Mouse (Mus musculus) stomach, embryonic 15.5 days (tissue): ENCODE data around the gene Smbd1. TPM values are rescaled to one million over a fixed set of nuclear protein-coding genes. Genes with fewer than 3 reads are reported as not detected.

Experiments
- ATAC-seq: fragments of 200-750 bp; cut with Nextera tagmentation; 2 replicates; pipeline ENCODE4 v1.8.0; 2017; ENCODE audit warnings: low read depth, moderate number of reproducible peaks, moderate TSS enrichment; ENCODE audit not compliant: insufficient read depth, low FRiP score
- H3K27ac ChIP-seq: fragments of 300-500 bp; sonication (generic); 2 replicates; pipeline ENCODE4 v1.5.1; 2015; ENCODE audit warnings: mild to moderate bottlenecking, inconsistent platforms
- H3K27me3 ChIP-seq: fragments of 300-500 bp; sonication (generic); replicated peaks from 2 replicates; pipeline ENCODE4 v1.6.1; 2015; ENCODE audit warnings: inconsistent platforms
- H3K36me3 ChIP-seq: fragments of 300-500 bp; sonication (generic); 2 replicates; pipeline ENCODE4 v1.6.1; 2015; ENCODE audit warnings: inconsistent platforms
- H3K4me1 ChIP-seq: fragments of 300-500 bp; sonication (generic); 2 replicates; pipeline ENCODE4 v1.6.1; 2015; ENCODE audit warnings: inconsistent platforms
- H3K4me2 ChIP-seq: fragments of 300-500 bp; sonication (generic); 2 replicates; pipeline ENCODE4 v1.6.1; 2015; ENCODE audit warnings: mild to moderate bottlenecking, inconsistent platforms
- H3K4me3 ChIP-seq: fragments of 300-500 bp; sonication (generic); replicated peaks from 2 replicates; pipeline ENCODE4 v1.5.1; 2015; ENCODE audit warnings: inconsistent platforms
- H3K9ac ChIP-seq: fragments of 300-500 bp; sonication (generic); 2 replicates; pipeline ENCODE4 v1.6.1; 2015; ENCODE audit warnings: inconsistent platforms
- H3K9me3 ChIP-seq: fragments of 300-500 bp; sonication (generic); 2 replicates; pipeline ENCODE4 v1.6.1; 2016; ENCODE audit warnings: inconsistent platforms
- WGBS: fragments of 180-500 bp; shearing (Covaris S2); methylation state at CpG from one replicate; pipeline ENCODE4 v1.1.7; 2015; 5-methylcytosine and 5-hydroxymethylcytosine counted together
- polyA plus RNA-seq: library from polyadenylated mRNA; unstranded; fragments of >200 nt; fragmentation: Nextera tagmentation; extraction: Ambion mirVana; gene quantifications from 2 replicates; pipeline ENCODE4 v1.2.1, GENCODE M21; 2015

Smbd1 gene
- polyA plus RNA-seq, 1 experiment from 2014 or later: 0.27 TPM

DNA sequence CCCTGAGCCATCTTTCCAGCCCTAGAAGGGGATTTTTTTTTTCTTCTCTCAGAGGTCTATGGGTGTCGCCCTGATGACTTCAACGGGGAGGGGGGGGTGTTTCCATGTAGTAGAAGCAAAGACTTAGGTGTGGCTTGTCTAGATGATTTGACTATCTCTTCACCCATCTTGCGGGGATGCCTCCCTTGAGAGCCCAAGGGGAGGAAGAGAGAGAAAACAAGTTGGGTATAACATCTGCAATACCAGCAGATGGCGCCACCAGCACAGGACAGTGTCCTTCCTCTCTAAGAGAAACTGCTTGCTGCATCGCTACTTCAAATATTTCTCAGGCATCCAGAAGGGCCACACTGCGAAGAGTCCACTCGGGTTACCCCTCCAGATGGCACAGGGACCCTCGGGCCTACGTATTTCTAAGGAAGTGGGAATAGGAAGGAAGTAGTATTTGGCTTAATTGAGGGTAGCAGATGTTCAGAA is 2.6 kb upstream of the Smbd1 start:
- WGBS: 2% methylated on average over 9 of the region's 9 CpGs
- peak overlapping the region; percentile 40 for H3K4me2 ChIP-seq
- H3K9me3 ChIP-seq: no peaks in the 10 kb centered on the region
- no peak for ATAC-seq
- H3K27ac ChIP-seq: no peak overlapping the region
- no peaks in the 10 kb centered on the region for H3K27me3 ChIP-seq
- no peak overlapping the region for H3K4me3 ChIP-seq
- H3K4me1 ChIP-seq: peaks cover 10% of the 10 kb centered on the region; the same call in 1 of the 2 replicates
- no peak overlapping the region for H3K9ac ChIP-seq
- no peaks in the 10 kb centered on the region for H3K36me3 ChIP-seq

- 51% methylated on average over 8 of the region's 8 CpGs for WGBS
- no peaks in the 10 kb centered on the region for H3K27me3 ChIP-seq
- no peak overlapping the region for H3K4me2 ChIP-seq
- H3K4me3 ChIP-seq: no peak overlapping the region
- H3K27ac ChIP-seq: peak overlapping the region; percentile 31; the same call in 1 of the 2 replicates
- H3K9ac ChIP-seq: no peak overlapping the region
- no peaks in the 10 kb centered on the region for H3K9me3 ChIP-seq
- peaks cover 6% of the 10 kb centered on the region; the same call in 1 of the 2 replicates for H3K4me1 ChIP-seq
- no peaks in the 10 kb centered on the region for H3K36me3 ChIP-seq
- ATAC-seq: peak; percentile 57; the same call in 1 of the 2 replicates
Measured at GRCm38 (mm10) chr16:32807408-32808185, 2.7 kb downstream of the Smbd1 start.

DNA sequence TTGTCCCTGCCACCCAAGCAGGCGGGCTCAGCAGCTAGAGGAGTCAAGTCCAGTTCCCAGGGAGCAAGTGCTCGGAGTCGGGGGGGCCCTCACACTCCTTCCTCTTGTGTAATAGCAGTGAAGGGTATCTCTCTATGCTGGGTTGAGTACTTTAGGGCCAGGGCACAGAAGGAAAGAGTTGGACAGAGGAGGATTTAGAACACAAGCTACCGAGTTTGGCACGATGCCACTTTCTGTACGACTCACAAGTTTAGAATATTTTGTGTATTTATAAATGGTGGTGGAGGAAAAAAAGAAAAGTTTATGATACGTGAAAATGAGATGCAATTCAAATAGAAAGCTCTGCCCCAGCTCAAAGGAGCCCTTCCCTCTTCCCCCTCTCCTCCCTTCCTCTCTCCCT is 5.1 kb downstream of the Smbd1 start:
- Histone ChIP-seq H3K36me3 (no peaks in the 10 kb centered on the region), H3K9ac (no peak overlapping the region), H3K4me3 (no peak overlapping the region), H3K9me3 (no peaks in the 10 kb centered on the region), H3K27me3 (no peaks in the 10 kb centered on the region), H3K4me1 (peaks cover 6% of the 10 kb centered on the region; the same call in 1 of the 2 replicates), H3K27ac (no peak overlapping the region), H3K4me2 (no peak overlapping the region)
- ATAC-seq: no peak
- WGBS: 58% methylated on average over 7 of the region's 7 CpGs

- H3K27me3 ChIP-seq: no peaks in the 10 kb centered on the region
- H3K27ac ChIP-seq: no peak overlapping the region
- H3K36me3 ChIP-seq: no peaks in the 10 kb centered on the region
- ATAC-seq: no peak
- no peak overlapping the region for H3K4me2 ChIP-seq
- 32% methylated on average over 5 of the region's 5 CpGs for WGBS
- no peak overlapping the region for H3K9ac ChIP-seq
- no peaks in the 10 kb centered on the region for H3K9me3 ChIP-seq
- no peak overlapping the region for H3K4me3 ChIP-seq
- H3K4me1 ChIP-seq: peaks cover 6% of the 10 kb centered on the region; the same call in 1 of the 2 replicates
Measured at GRCm38 (mm10) chr16:32803901-32804300, 6.4 kb downstream of the Smbd1 start.

DNA sequence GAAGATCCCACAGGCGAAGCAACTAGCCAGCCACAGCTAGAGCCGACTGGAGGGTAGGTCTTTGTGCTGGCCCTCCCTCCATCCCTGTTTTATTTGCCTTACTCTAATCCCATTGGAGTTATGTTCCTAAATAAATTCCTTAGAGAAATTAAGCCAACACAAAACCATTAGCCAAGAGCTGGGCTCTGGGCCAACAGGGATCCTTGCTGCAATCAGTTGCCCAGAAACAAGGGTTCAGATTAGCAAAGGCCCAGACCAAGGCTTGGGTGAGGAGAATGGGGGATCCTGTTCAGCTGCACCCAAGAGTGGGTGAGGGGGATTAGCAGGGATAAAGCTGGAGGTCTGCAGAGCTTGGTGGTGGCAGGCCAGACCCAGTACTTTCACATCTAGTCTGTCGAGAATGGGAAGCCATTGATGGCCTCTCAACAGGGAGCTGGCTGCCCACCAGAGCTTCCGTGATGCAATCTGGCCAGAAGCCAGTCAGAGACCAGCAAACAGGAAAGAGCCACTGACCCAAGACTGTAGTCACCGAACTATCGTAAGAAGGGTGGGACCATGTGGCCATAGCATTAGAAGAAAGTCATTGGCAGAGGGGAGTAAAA is 6.9 kb downstream of the Smbd1 start:
- Histone ChIP-seq H3K4me2 (no peak overlapping the region), H3K4me1 (peaks cover 6% of the 10 kb centered on the region; the same call in 1 of the 2 replicates), H3K9me3 (no peaks in the 10 kb centered on the region), H3K4me3 (no peak overlapping the region), H3K36me3 (no peaks in the 10 kb centered on the region), H3K9ac (no peak overlapping the region), H3K27me3 (no peaks in the 10 kb centered on the region), H3K27ac (peak overlapping the region; percentile 52; the same call in 1 of the 2 replicates)
- WGBS: 47% methylated on average over 6 of the region's 6 CpGs
- ATAC-seq: peak; percentile 13; the same call in 1 of the 2 replicates

DNA sequence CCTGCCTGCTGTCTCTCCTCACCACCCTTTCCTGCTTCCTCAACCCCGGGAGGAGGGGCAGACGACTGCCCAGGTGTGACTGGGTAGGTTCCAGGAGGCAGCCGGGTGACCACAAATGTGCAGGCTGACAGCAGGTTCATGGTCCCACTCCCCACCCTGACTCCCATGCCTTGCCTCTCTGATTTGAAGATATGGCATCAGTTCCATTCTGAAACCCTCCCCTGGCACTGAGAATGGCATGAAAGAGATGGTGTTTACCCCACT is 12.9 kb downstream of the Smbd1 start, which contains the start of gene Muc20:
Gene Muc20 (minus strand): TSS at position 10 of the 264 bp plus-strand sequence.
- no peak for ATAC-seq
- Histone ChIP-seq H3K27me3 (no peaks in the 10 kb centered on the region), H3K4me1 (no peaks in the 10 kb centered on the region), H3K36me3 (no peaks in the 10 kb centered on the region), H3K4me3 (no peak within 1 kb of the TSS), H3K4me2 (no peak within 1 kb of the TSS), H3K9me3 (no peaks in the 10 kb centered on the region), H3K9ac (no peak within 1 kb of the TSS), H3K27ac (no peak within 1 kb of the TSS)
- whole genome bisulfite sequencing: 64% methylated on average over 3 of the region's 3 CpGs

GRCm38 (mm10) chr16:32796676-32797425 is 13.4 kb downstream of the Smbd1 start:
- Histone ChIP-seq H3K27ac (no peak overlapping the region), H3K27me3 (no peaks in the 10 kb centered on the region), H3K4me1 (no peaks in the 10 kb centered on the region), H3K9ac (no peak overlapping the region), H3K9me3 (no peaks in the 10 kb centered on the region), H3K4me3 (no peak overlapping the region), H3K36me3 (no peaks in the 10 kb centered on the region), H3K4me2 (no peak overlapping the region)
- peak; percentile 47; the same call in 1 of the 2 replicates for ATAC-seq
- WGBS: 70% methylated on average over 14 of the region's 14 CpGs

DNA sequence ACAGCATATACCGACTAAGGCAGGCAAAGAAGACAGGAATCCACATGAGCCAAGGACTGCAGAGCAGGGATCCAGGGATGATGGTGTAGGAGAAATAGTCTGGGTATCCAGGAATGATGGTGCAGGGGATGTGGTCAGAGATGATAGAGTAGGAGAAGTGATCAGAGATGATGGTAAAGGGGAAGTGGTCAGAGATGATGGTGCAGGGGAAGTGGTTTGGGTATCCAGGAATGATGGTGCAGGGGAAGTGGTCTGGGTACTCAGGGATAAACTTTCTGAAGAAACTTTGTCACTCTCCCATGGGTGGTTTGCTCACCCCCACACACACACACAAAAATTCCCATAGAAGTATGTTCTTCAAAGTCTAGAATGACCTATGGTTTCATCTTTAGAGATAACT is 15.1 kb downstream of the Smbd1 start:
- Histone ChIP-seq H3K27ac (no peak overlapping the region), H3K9me3 (no peaks in the 10 kb centered on the region), H3K27me3 (no peaks in the 10 kb centered on the region), H3K4me3 (no peak overlapping the region), H3K9ac (no peak overlapping the region), H3K4me2 (no peak overlapping the region), H3K4me1 (no peaks in the 10 kb centered on the region), H3K36me3 (no peaks in the 10 kb centered on the region)
- no peak for ATAC-seq
- 74% methylated on average over 1 of the region's 1 CpGs for WGBS

- Histone ChIP-seq H3K9ac (no peak overlapping the region), H3K4me3 (no peak overlapping the region), H3K4me2 (no peak overlapping the region), H3K4me1 (no peaks in the 10 kb centered on the region), H3K27me3 (no peaks in the 10 kb centered on the region), H3K36me3 (no peaks in the 10 kb centered on the region), H3K9me3 (no peaks in the 10 kb centered on the region), H3K27ac (no peak overlapping the region)
- ATAC-seq: no peak
- 85% methylated on average over 5 of the region's 5 CpGs for WGBS
Measured at GRCm38 (mm10) chr16:32790056-32790455, 20.2 kb downstream of the Smbd1 start.

DNA sequence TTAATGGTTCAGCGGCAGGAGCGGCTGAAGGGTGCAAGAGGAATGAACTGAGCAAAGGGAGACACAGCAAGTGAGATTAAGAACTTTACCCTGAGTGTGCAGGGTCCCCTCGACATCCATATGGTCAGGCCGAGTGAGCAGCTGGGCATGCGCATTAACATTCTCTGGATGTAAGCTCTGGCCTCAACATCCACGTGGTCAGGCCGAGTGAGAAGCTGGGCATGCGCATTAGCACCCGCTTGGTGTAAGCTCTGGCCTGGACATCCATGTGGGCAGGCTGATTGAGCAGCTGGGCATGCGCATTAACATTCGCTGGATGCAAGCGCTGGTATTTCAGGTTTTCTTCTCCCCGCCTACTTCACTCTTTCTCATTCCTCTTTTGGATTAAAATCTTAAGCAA is 25.4 kb downstream of the Smbd1 start:
- H3K27me3 ChIP-seq: no peaks in the 10 kb centered on the region
- no peak for ATAC-seq
- H3K9me3 ChIP-seq: no peaks in the 10 kb centered on the region
- no peak overlapping the region for H3K27ac ChIP-seq
- WGBS: 75% methylated on average over 13 of the region's 13 CpGs
- H3K36me3 ChIP-seq: no peaks in the 10 kb centered on the region
- H3K4me2 ChIP-seq: no peak overlapping the region
- no peaks in the 10 kb centered on the region for H3K4me1 ChIP-seq
- no peak overlapping the region for H3K4me3 ChIP-seq
- no peak overlapping the region for H3K9ac ChIP-seq

DNA sequence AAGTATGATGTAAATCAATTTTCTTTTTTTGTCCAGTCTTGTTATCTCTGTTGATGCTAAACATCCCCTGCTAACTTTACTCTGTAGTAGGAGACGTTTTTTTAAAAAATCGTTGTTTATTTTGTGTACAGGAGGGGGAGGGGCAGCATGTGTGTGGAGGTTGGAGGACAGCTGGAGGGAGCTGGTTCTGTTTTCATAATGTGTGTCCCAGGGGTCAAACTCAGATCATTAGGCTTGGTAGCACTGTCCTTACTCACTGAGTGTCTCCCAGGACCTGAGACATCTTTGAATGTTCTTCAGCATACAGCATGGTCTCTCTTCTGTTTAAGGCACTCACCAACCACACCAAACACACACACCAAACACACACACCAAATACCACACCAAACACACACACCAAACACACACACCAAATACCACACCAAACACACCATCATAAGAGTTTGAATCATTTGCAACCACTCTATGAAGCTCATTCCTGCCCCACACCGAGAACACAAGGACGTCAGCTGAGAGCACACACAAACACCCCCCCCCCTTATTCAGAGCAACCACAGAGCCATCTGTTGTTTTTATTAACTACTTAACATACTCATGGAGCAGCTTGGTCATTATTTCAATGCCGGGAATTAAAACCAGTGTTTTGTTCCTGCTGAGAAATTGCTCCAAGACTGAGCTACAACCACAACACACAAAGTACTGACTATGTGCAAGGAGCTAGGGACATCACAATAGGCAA is 26.8 kb downstream of the Smbd1 start:
- WGBS: 45% methylated on average over 5 of the region's 5 CpGs
- no peaks in the 10 kb centered on the region for H3K4me1 ChIP-seq
- H3K4me2 ChIP-seq: no peak overlapping the region
- no peaks in the 10 kb centered on the region for H3K27me3 ChIP-seq
- no peaks in the 10 kb centered on the region for H3K9me3 ChIP-seq
- H3K9ac ChIP-seq: no peak overlapping the region
- no peak overlapping the region for H3K4me3 ChIP-seq
- H3K27ac ChIP-seq: no peak overlapping the region
- no peak for ATAC-seq
- no peaks in the 10 kb centered on the region for H3K36me3 ChIP-seq
